Mouse (Mus musculus): ENCODE measurements around the gene Zdhhc6. TPM values are rescaled to one million over a fixed set of nuclear protein-coding genes. Genes with fewer than 3 reads are reported as not detected.
A peak's percentile ranks its signal among the peaks of the same experiment; 100 is the strongest.

The Zdhhc6 gene
- polyA plus RNA-seq, 1 experiment from 2014 or later: 96.2 TPM

DNA sequence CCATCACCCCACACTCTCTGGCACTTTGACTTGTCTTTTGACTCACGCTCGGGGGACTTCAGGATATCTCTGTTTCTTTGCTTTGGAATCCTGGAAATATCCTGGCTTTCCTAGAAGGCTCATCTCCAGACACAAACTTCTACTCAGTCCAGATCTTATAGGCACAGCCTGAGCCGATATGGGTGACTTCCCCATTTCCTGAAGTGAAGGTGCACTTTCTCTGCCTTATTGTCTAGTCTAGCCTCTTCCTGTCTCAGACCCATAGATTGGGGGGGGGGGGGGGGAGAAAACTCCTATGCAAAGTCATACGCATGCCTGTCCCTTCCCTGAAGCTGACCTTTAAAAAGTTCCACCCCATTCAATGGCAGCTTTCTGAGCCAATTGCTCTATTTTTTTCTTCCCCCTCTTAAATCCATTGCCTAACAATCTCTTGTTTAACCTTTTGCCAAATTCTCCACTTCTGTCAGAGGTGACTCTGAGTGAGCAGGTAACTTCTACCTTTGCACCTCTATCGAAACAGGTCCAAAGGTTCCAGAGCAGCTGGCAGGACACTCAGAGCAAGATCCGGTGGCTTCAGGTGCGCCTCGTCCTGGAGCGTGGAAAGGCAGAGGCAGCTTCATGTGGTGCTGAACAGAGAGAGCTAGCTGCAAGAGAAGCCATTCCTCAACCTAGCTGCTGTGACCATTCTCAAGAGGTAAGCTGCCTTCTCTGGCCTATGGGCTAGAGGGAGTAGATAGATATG, 64.3 kb downstream of the Zdhhc6 start, which contains the start of gene Acsl5:
TSS of gene Acsl5 (plus strand) at position 556 of the 742 bp plus-strand sequence.
- Histone ChIP-seq H3K36me3 (ENCODE audit: control insufficient read depth, insufficient read depth, low read length) (no peaks in the 10 kb centered on the region), H3K9me3 (ENCODE audit: control insufficient read depth, low read depth, low read length) (no peaks in the 10 kb centered on the region), H3K27me3 (ENCODE audit: control insufficient read depth, insufficient read depth, low read length) (no peaks in the 10 kb centered on the region), H3K4me3 (ENCODE audit: low read depth, low read length) (no peak within 1 kb of the TSS), H3K4me2 (replicated peaks; ENCODE audit: low read depth, low read length) (no peak within 1 kb of the TSS), H3K4me1 (ENCODE audit: control insufficient read depth, insufficient read depth, low read length) (peaks cover 4% of the 10 kb centered on the region; the same call in 1 of the 2 replicates), H3K27ac (ENCODE audit: low read length) (no peak within 1 kb of the TSS), H3K9ac (replicated peaks; ENCODE audit: low read depth, low read length) (no peak within 1 kb of the TSS)
- WGBS: 94% methylated on average over 9 of the region's 9 CpGs
- ATAC-seq (ENCODE audit: insufficient number of reproducible peaks, insufficient read depth, low FRiP score, low read depth): no peak

DNA sequence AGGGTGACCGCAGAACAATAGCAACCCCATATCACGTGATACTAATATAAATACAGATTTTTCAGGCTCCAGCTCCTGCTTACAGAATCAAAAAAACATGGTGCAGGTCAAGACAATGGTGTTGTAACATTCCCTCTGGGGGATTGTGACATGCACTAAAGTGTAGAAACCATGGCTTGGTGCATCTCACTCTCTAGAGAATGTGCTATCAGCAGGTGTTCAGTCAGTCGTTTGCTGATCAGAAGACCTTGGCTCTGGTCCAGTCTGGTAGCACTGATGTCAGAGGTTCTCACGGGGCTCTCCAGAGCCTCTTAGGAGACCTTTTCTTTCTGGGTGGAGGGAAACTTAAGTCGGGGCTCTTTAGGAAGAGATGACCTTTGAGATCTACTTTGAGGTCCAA, 65.4 kb downstream of the Zdhhc6 start:
- Histone ChIP-seq H3K27me3 (ENCODE audit: control insufficient read depth, insufficient read depth, low read length) (no peaks in the 10 kb centered on the region), H3K36me3 (ENCODE audit: control insufficient read depth, insufficient read depth, low read length) (no peaks in the 10 kb centered on the region), H3K9me3 (ENCODE audit: control insufficient read depth, low read depth, low read length) (no peaks in the 10 kb centered on the region), H3K9ac (replicated peaks; ENCODE audit: low read depth, low read length) (no peak overlapping the region), H3K4me1 (ENCODE audit: control insufficient read depth, insufficient read depth, low read length) (peaks cover 4% of the 10 kb centered on the region; the same call in 1 of the 2 replicates), H3K27ac (ENCODE audit: low read length) (no peak overlapping the region), H3K4me3 (ENCODE audit: low read depth, low read length) (no peak overlapping the region), H3K4me2 (replicated peaks; ENCODE audit: low read depth, low read length) (no peak overlapping the region)
- ATAC-seq (ENCODE audit: insufficient number of reproducible peaks, insufficient read depth, low FRiP score, low read depth): no peak
- 81% methylated on average over 5 of the region's 5 CpGs for WGBS

DNA sequence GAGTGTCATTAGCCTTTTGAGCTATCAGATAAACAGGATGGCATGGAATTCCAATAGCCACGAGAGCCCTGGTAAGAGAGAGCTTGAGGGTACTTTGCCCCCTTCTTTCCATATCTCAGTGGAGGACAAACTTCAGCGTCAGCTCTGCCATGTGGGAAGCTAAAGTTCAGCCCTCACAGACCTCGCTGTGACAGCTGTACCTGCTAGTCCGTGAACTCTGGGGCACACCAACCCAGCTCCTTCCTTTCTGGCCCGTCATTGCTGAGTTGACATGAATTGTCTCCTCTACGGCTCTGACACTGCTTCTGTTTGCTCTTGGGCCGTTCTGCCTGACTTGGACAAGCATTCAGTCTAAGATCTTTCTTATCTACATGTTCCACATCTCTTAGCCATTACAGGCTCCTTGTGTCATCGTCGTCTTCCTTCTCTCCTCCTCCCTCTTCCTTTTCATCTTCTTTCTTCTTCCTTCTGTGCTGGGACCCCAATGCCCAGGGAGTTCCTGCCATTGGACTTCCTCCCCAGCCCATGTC, 67.8 kb downstream of the Zdhhc6 start:
- Histone ChIP-seq H3K4me2 (replicated peaks; ENCODE audit: low read depth, low read length) (no peak overlapping the region), H3K27ac (ENCODE audit: low read length) (no peak overlapping the region), H3K36me3 (ENCODE audit: control insufficient read depth, insufficient read depth, low read length) (no peaks in the 10 kb centered on the region), H3K27me3 (ENCODE audit: control insufficient read depth, insufficient read depth, low read length) (no peaks in the 10 kb centered on the region), H3K4me3 (ENCODE audit: low read depth, low read length) (no peak overlapping the region), H3K4me1 (ENCODE audit: control insufficient read depth, insufficient read depth, low read length) (no peaks in the 10 kb centered on the region), H3K9ac (replicated peaks; ENCODE audit: low read depth, low read length) (no peak overlapping the region), H3K9me3 (ENCODE audit: control insufficient read depth, low read depth, low read length) (no peaks in the 10 kb centered on the region)
- ATAC-seq (ENCODE audit: insufficient number of reproducible peaks, insufficient read depth, low FRiP score, low read depth): no peak
- 49% methylated on average over 9 of the region's 9 CpGs for WGBS

DNA sequence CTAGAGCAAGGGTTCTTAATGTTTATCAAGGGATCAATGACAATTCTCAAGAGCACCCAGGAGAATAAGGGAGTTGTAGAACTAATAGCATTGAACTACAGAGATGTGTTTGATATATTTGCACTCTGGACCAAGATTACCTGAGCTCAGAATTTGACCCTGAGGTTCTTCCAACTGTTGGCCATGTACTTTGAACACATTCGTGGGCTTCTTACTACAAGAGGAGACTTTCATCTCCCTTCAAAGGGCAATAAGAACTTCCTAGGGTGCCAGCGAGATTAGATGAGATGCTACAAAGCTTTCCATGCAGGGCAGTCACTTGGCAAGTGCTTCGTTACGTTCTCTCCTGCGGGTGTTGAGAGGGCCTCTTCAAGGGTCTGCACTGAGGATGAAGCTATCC, 68.3 kb downstream of the Zdhhc6 start:
- ATAC-seq (ENCODE audit: insufficient number of reproducible peaks, insufficient read depth, low FRiP score, low read depth): no peak
- H3K4me1 ChIP-seq (ENCODE audit: control insufficient read depth, insufficient read depth, low read length): no peaks in the 10 kb centered on the region
- H3K27ac ChIP-seq (ENCODE audit: low read length): no peak overlapping the region
- H3K27me3 ChIP-seq (ENCODE audit: control insufficient read depth, insufficient read depth, low read length): no peaks in the 10 kb centered on the region
- H3K4me2 ChIP-seq (replicated peaks; ENCODE audit: low read depth, low read length): no peak overlapping the region
- no peaks in the 10 kb centered on the region for H3K9me3 ChIP-seq (ENCODE audit: control insufficient read depth, low read depth, low read length)
- H3K4me3 ChIP-seq (ENCODE audit: low read depth, low read length): no peak overlapping the region
- WGBS: 85% methylated on average over 5 of the region's 5 CpGs
- H3K9ac ChIP-seq (replicated peaks; ENCODE audit: low read depth, low read length): no peak overlapping the region
- no peaks in the 10 kb centered on the region for H3K36me3 ChIP-seq (ENCODE audit: control insufficient read depth, insufficient read depth, low read length)

DNA sequence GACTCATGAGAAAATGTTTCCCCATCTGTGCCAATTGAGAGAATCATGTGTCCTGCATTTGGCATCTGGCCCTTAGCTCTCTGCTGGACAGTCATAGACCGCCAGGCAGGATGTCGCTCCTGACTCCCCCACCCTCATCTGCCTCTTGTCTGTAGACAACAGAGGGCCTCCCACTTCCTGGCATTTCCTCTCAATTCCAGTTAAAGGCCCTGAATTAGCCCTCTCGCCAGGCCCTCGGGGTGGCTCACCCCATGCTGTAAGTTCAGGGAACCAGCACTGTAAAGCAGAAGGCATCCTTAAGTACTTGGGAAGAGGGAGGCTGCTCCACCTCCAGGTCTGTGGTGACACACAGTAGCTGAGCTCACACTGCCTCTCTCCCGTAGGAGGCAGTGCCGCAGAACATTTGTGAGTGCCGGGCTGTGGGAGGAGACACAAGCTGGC, 71.0 kb downstream of the Zdhhc6 start:
- no peak overlapping the region for H3K9ac ChIP-seq (replicated peaks; ENCODE audit: low read depth, low read length)
- no peaks in the 10 kb centered on the region for H3K9me3 ChIP-seq (ENCODE audit: control insufficient read depth, low read depth, low read length)
- H3K4me2 ChIP-seq (replicated peaks; ENCODE audit: low read depth, low read length): no peak overlapping the region
- H3K4me3 ChIP-seq (ENCODE audit: low read depth, low read length): no peak overlapping the region
- no peaks in the 10 kb centered on the region for H3K36me3 ChIP-seq (ENCODE audit: control insufficient read depth, insufficient read depth, low read length)
- H3K4me1 ChIP-seq (ENCODE audit: control insufficient read depth, insufficient read depth, low read length): no peaks in the 10 kb centered on the region
- WGBS: 24% methylated on average over 7 of the region's 7 CpGs
- ATAC-seq (ENCODE audit: insufficient number of reproducible peaks, insufficient read depth, low FRiP score, low read depth): peak; percentile 71; the same call in 1 of the 2 replicates
- H3K27me3 ChIP-seq (ENCODE audit: control insufficient read depth, insufficient read depth, low read length): no peaks in the 10 kb centered on the region
- H3K27ac ChIP-seq (ENCODE audit: low read length): no peak overlapping the region

DNA sequence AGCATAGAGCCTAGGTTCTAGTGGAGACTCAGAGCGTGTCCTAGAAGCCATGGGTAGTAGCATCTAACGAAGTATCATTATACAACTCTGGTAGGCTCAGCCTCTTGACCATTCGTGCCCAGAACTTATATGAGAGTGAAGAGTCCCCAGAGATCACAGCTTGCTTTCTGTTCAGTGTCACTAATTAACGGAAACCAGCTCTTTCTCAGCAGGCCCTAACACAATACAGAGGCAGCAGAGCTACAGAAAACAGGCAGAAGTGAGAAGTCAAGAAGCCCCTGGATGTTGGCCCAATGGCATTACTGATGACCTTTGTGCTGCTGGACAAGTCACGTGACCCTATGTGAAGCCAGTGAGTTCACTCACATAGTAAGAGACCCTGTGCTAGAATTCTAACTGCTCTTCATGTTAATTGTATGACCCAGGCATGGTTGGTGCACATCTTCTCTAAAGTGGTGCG, 74.6 kb downstream of the Zdhhc6 start, which contains the start of gene Gucy2g:
TSS of gene Gucy2g (minus strand) at position 51 of the 460 bp plus-strand sequence.
- whole genome bisulfite sequencing: 84% methylated on average over 6 of the region's 6 CpGs
- H3K4me2 ChIP-seq (replicated peaks; ENCODE audit: low read depth, low read length): no peak within 1 kb of the TSS
- H3K27ac ChIP-seq (ENCODE audit: low read length): no peak within 1 kb of the TSS
- no peaks in the 10 kb centered on the region for H3K36me3 ChIP-seq (ENCODE audit: control insufficient read depth, insufficient read depth, low read length)
- H3K4me1 ChIP-seq (ENCODE audit: control insufficient read depth, insufficient read depth, low read length): no peaks in the 10 kb centered on the region
- no peak within 1 kb of the TSS for H3K9ac ChIP-seq (replicated peaks; ENCODE audit: low read depth, low read length)
- H3K4me3 ChIP-seq (ENCODE audit: low read depth, low read length): no peak within 1 kb of the TSS
- no peaks in the 10 kb centered on the region for H3K9me3 ChIP-seq (ENCODE audit: control insufficient read depth, low read depth, low read length)
- H3K27me3 ChIP-seq (ENCODE audit: control insufficient read depth, insufficient read depth, low read length): no peaks in the 10 kb centered on the region
- no peak for ATAC-seq (ENCODE audit: insufficient number of reproducible peaks, insufficient read depth, low FRiP score, low read depth)

DNA sequence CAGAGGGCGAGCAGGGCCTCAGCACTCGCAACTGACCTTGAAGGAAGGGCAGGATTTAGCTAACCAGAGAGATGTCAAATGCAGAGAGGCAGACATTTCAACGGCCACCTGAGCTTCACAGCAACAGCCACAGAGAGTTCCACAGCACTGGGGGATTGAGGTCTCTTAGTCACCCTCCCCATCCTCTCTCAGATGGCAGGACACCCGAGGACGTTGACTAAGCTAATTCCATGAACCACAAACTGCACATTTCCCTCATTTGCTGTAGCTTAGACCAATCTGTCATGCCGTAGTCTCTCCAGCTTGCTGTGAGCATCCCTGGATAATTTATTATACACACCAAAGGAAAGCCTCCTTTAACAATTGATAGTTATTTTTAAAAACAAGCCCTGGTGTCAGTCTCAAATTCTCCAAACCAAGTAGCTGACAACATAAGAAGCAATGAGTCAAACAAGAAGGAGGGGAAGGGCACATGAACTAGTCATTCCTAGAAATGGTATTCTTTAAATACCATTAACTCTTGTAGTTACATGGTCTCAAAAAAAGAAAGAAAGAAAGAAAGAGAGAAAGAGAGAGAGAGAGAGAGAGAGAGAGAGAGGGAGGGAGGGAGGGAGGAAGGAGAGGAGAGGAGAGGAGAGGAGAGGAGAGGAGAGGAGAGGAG, 75.9 kb downstream of the Zdhhc6 start:
- H3K4me3 ChIP-seq (ENCODE audit: low read depth, low read length): no peak overlapping the region
- no peaks in the 10 kb centered on the region for H3K36me3 ChIP-seq (ENCODE audit: control insufficient read depth, insufficient read depth, low read length)
- no peak overlapping the region for H3K27ac ChIP-seq (ENCODE audit: low read length)
- H3K9me3 ChIP-seq (ENCODE audit: control insufficient read depth, low read depth, low read length): no peaks in the 10 kb centered on the region
- ATAC-seq (ENCODE audit: insufficient number of reproducible peaks, insufficient read depth, low FRiP score, low read depth): no peak
- H3K4me1 ChIP-seq (ENCODE audit: control insufficient read depth, insufficient read depth, low read length): no peaks in the 10 kb centered on the region
- no peak overlapping the region for H3K9ac ChIP-seq (replicated peaks; ENCODE audit: low read depth, low read length)
- 59% methylated on average over 6 of the region's 6 CpGs for WGBS
- H3K4me2 ChIP-seq (replicated peaks; ENCODE audit: low read depth, low read length): no peak overlapping the region
- H3K27me3 ChIP-seq (ENCODE audit: control insufficient read depth, insufficient read depth, low read length): no peaks in the 10 kb centered on the region

DNA sequence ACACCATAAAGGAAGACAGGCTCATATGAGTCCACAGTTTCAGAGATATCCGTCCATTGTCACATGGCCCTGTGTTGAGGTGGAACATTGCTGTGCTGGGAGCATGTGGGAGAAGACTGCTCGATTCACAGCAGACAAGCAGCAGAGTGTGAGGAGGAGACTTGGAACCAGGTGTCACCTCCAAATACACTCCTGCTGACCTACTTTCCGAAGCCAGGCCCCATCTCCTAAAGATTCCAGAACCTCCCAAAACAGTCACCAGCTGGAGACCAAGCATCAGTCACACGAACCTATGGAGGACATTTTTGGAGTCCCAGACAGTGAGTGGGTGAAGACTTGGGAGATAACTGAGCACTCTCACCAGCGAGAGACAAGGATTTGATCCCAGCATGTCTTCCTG, 79.3 kb downstream of the Zdhhc6 start:
- H3K4me2 ChIP-seq (replicated peaks; ENCODE audit: low read depth, low read length): no peak overlapping the region
- H3K4me3 ChIP-seq (ENCODE audit: low read depth, low read length): no peak overlapping the region
- ATAC-seq (ENCODE audit: insufficient number of reproducible peaks, insufficient read depth, low FRiP score, low read depth): no peak
- no peak overlapping the region for H3K9ac ChIP-seq (replicated peaks; ENCODE audit: low read depth, low read length)
- H3K27ac ChIP-seq (ENCODE audit: low read length): no peak overlapping the region
- H3K36me3 ChIP-seq (ENCODE audit: control insufficient read depth, insufficient read depth, low read length): no peaks in the 10 kb centered on the region
- WGBS: 75% methylated on average over 5 of the region's 5 CpGs
- H3K9me3 ChIP-seq (ENCODE audit: control insufficient read depth, low read depth, low read length): no peaks in the 10 kb centered on the region
- H3K4me1 ChIP-seq (ENCODE audit: control insufficient read depth, insufficient read depth, low read length): no peaks in the 10 kb centered on the region
- H3K27me3 ChIP-seq (ENCODE audit: control insufficient read depth, insufficient read depth, low read length): no peaks in the 10 kb centered on the region
